ENCODE assay signal across 25 mouse cellular contexts in genomic region chr5:103854807-103855194, GRCm38 (mm10). TPM values are rescaled to one million over a fixed set of nuclear protein-coding genes. Genes with fewer than 3 reads are reported as not detected.
A peak's percentile ranks its signal among the peaks of the same experiment; 100 is the strongest.
DNase-seq lines count a peak whose midpoint lies in the region; ATAC-seq and TF ChIP-seq lines count a peak whose summit lies in the region.
"Had no signal": no experiment of that assay in that cellular context is flagged by ENCODE, and none has a peak within 500 bp of the region (broad histone marks: within the 10 kb centered on the region; RNA-seq: fewer than 3 reads in every experiment).

No protein-coding gene starts in this region.

- H3K4me1 ChIP-seq in forebrain, embryonic 16.5 days (replicated peaks; ENCODE audit: control insufficient read depth, insufficient read depth, low read length) = peaks cover 29% of the 10 kb centered on the region
- no peaks in the 10 kb centered on the region for H3K4me1 ChIP-seq in forebrain, embryonic 11.5 days (replicated peaks; ENCODE audit: control insufficient read depth, insufficient read depth, low read length)
- H3K4me1 ChIP-seq in neural tube, embryonic 14.5 days (ENCODE audit: control insufficient read depth, insufficient read depth, low read length) = 0 out of 2 replicates have a peak, but pooled peaks cover 7% of the 10 kb centered on the region
- H3K4me1 ChIP-seq: limb, embryonic 10.5 days had no signal

- no peaks in the 10 kb centered on the region for H3K36me3 ChIP-seq in forebrain, embryonic 16.5 days (ENCODE audit: control insufficient read depth, insufficient read depth)
- no peaks in the 10 kb centered on the region for H3K36me3 ChIP-seq in forebrain, embryonic 11.5 days (ENCODE audit: control insufficient read depth, insufficient read depth, low read length)
- no peaks in the 10 kb centered on the region for H3K36me3 ChIP-seq in neural tube, embryonic 14.5 days (ENCODE audit: control insufficient read depth, insufficient read depth, low read length)
- H3K36me3 ChIP-seq: stomach, embryonic 15.5 days had no signal

- WGBS in forebrain, embryonic 16.5 days = 35% methylated on average over 5 of the region's 5 CpGs
- 80% methylated on average over 5 of the region's 5 CpGs for WGBS in forebrain, embryonic 11.5 days
- 36% methylated on average over 5 of the region's 5 CpGs for WGBS in neural tube, embryonic 14.5 days

- intact Hi-C loops in left cerebral cortex, adult 2 months (cut with DNase I) = loop anchor here (5.0 to 10.0 kb wide), 2 partner anchors 58 to 190 kb away; partner anchors contain the start of genes Klhl8 and Nudt9
- intact Hi-C loops in left cerebral cortex, postnatal 10 days (cut with DNase I) = loop anchor here (10.0 kb wide), 1 partner anchor 190 kb away; the partner anchor contains the start of gene Nudt9

- no peak for TF ChIP-seq CTCF in left cerebral cortex, adult 2 months (IDR thresholded peaks at IDR 0.05)
- no peak for TF ChIP-seq CTCF in brain, embryonic 14.5 days (IDR thresholded peaks at IDR 0.05; ENCODE audit: borderline replicate concordance, extremely low read depth, insufficient read depth, insufficient read length)

- DNase-seq in forebrain, embryonic 11.5 days (ENCODE audit: low spot score) = no peak
- DNase-seq in left cerebral cortex, adult 2 months (ENCODE audit: extremely low spot score in 1 of 2, low spot score in 2 of 2) = no peak
- no peak for DNase-seq in left cerebral cortex, postnatal 10 days (ENCODE audit: extremely low spot score in 1 of 2, low spot score in 2 of 2)
- peak; percentile 46 for DNase-seq in brain, embryonic 14.5 days (ENCODE audit: low read depth)
- no peak for DNase-seq in thymus, postnatal 25 days
- DNase-seq: adrenal gland, postnatal 36 days; cerebellum, adult 11 months; cerebellum, postnatal 14 days; gastrocnemius, postnatal 25 days; heart, postnatal 36 days; kidney, adult 11 months; kidney, postnatal 4 days; liver; lung, postnatal 36 days; thymus, adult 2 months had no signal

- H3K27ac ChIP-seq in forebrain, embryonic 16.5 days (ENCODE audit: low read length) = peak overlapping the region; percentile 39; the same call in 1 of the 2 replicates
- H3K27ac ChIP-seq in forebrain, embryonic 11.5 days (ENCODE audit: low read depth, low read length) = no peak overlapping the region
- H3K27ac ChIP-seq in left cerebral cortex, adult 2 months = peak overlapping the region; percentile 65; the same call in 1 of the 2 replicates
- H3K27ac ChIP-seq in neural tube, embryonic 14.5 days (ENCODE audit: low read depth, low read length) = peak overlapping the region; percentile 57; the same call in 1 of the 2 replicates
- H3K27ac ChIP-seq: limb, embryonic 10.5 days; liver, embryonic 15.5 days; lung, embryonic 15.5 days; stomach, embryonic 15.5 days had no signal

- no peaks in the 10 kb centered on the region for H3K9me3 ChIP-seq in forebrain, embryonic 16.5 days (ENCODE audit: control insufficient read depth, low read length)
- no peaks in the 10 kb centered on the region for H3K9me3 ChIP-seq in forebrain, embryonic 11.5 days (ENCODE audit: control insufficient read depth, low read length)
- no peaks in the 10 kb centered on the region for H3K9me3 ChIP-seq in neural tube, embryonic 14.5 days (ENCODE audit: control insufficient read depth, low read length)
- H3K9me3 ChIP-seq: G1E; heart, embryonic 15.5 days; limb, embryonic 10.5 days; liver, embryonic 15.5 days; lung, embryonic 15.5 days; megakaryocyte, embryonic 14.5 days; stomach, embryonic 15.5 days had no signal

- no peak for TF ChIP-seq POLR2A in brain, embryonic 14.5 days (IDR thresholded peaks at IDR 0.05; ENCODE audit: borderline replicate concordance, extremely low read depth, insufficient read depth, insufficient read length, poor library complexity, severe bottlenecking)

- peak overlapping the region; percentile 30; the same call in 1 of the 2 replicates for H3K9ac ChIP-seq in forebrain, embryonic 16.5 days (replicated peaks; ENCODE audit: low read depth, low read length)
- no peak overlapping the region for H3K9ac ChIP-seq in forebrain, embryonic 11.5 days (ENCODE audit: low read length)
- no peak overlapping the region for H3K9ac ChIP-seq in neural tube, embryonic 14.5 days (replicated peaks; ENCODE audit: low read depth, low read length)
- H3K9ac ChIP-seq: heart, embryonic 15.5 days; liver, embryonic 15.5 days; lung, embryonic 15.5 days; stomach, embryonic 15.5 days had no signal

- H3K4me3 ChIP-seq in forebrain, embryonic 16.5 days (replicated peaks; ENCODE audit: low read length) = no peak overlapping the region
- H3K4me3 ChIP-seq in forebrain, embryonic 11.5 days (ENCODE audit: low read depth, low read length) = no peak overlapping the region
- no peak overlapping the region for H3K4me3 ChIP-seq in left cerebral cortex, adult 2 months
- H3K4me3 ChIP-seq in neural tube, embryonic 14.5 days (ENCODE audit: low read depth, low read length) = no peak overlapping the region
- H3K4me3 ChIP-seq: heart, embryonic 15.5 days; limb, embryonic 10.5 days; liver, embryonic 15.5 days; lung, embryonic 15.5 days; stomach, embryonic 15.5 days had no signal

- no peak overlapping the region for H3K4me2 ChIP-seq in forebrain, embryonic 16.5 days (ENCODE audit: low read length)
- no peak overlapping the region for H3K4me2 ChIP-seq in forebrain, embryonic 11.5 days (ENCODE audit: low read depth, low read length, severe bottlenecking)
- no peak overlapping the region for H3K4me2 ChIP-seq in neural tube, embryonic 14.5 days (ENCODE audit: low read depth, low read length)
- H3K4me2 ChIP-seq: heart, embryonic 15.5 days; liver, embryonic 15.5 days; lung, embryonic 15.5 days; stomach, embryonic 15.5 days had no signal

- H3K27me3 ChIP-seq in forebrain, embryonic 16.5 days (replicated peaks; ENCODE audit: control insufficient read depth, insufficient read depth, low read length) = no peaks in the 10 kb centered on the region
- no peaks in the 10 kb centered on the region for H3K27me3 ChIP-seq in forebrain, embryonic 11.5 days (ENCODE audit: control insufficient read depth, insufficient read depth, low read length)
- H3K27me3 ChIP-seq in neural tube, embryonic 14.5 days (ENCODE audit: control insufficient read depth, insufficient read depth, low read length) = no peaks in the 10 kb centered on the region
- H3K27me3 ChIP-seq: heart, embryonic 15.5 days; liver, embryonic 15.5 days; lung, embryonic 15.5 days; megakaryocyte, embryonic 14.5 days; Patski; stomach, embryonic 15.5 days had no signal

- ATAC-seq in forebrain, embryonic 16.5 days = no peak
- no peak for ATAC-seq in forebrain, embryonic 11.5 days (replicated peaks; ENCODE audit: low FRiP score)
- peak; percentile 26; the same call in 1 of the 2 replicates for ATAC-seq in neural tube, embryonic 14.5 days (ENCODE audit: low read depth)

RNA-seq across cellular contexts. Expression of gene Klhl8, which starts 56.3 kb away (rescaled TPM):
- 48.8 and 53.4 TPM in 2 replicates for polyA plus RNA-seq in forebrain, embryonic 16.5 days (2015; fragmentation: Nextera tagmentation; extraction: Ambion mirVana)
- 12.3 and 13.1 TPM in 2 replicates for polyA plus RNA-seq in forebrain, embryonic 11.5 days (2014; fragmentation: Nextera tagmentation; extraction: Ambion mirVana)
- total RNA-seq in left cerebral cortex, adult 2 months (2021) = 10 to 100 TPM; 33.1 to 35.3 TPM
- 10 to 100 TPM; 37.8 to 40.5 TPM for total RNA-seq in left cerebral cortex, postnatal 10 days (2021)
- polyA plus RNA-seq in brain, embryonic 14.5 days (2012; rRNA removed) = 34.3 and 35.6 TPM in 2 replicates
- polyA plus RNA-seq in neural tube, embryonic 14.5 days (2014; fragmentation: Nextera tagmentation; extraction: Ambion mirVana) = 45.2 and 45.3 TPM in 2 replicates
